Mouse (Mus musculus) cerebellum, postnatal 14 days (tissue): ENCODE measurements at regions not wholly inside any gene's neighbourhood (a gene's known extent, or its start where the extent isn't known, plus 50 kb on each side); places are given as distances from the start of the nearest gene placed in this dataset.

Experiments
- DNase-seq, 2 experiments: peaks; one replicate each; pipeline ENCODE4 v3.0.0; 2021; ENCODE audit warnings: mixed read lengths in 2 of 2

DNA sequence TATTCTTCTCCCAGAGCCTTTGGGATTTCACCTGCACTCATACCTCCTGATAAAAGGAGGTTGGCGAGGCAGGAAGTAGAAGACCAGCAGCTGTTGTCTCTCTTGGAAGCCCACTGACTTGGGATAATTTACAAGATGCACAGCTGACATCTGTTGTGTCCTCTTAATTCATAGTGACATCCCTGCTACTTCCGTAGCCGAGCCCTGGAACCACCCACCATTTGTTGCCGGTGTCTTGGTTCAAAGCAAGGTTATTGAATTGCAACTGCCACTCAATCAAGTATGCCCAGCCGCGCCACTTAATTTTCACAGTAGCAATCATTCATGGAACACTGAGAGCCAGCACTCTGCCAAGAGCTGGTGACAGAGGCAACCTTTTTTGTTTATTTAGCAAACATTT lies 151.8 kb upstream of the Masp1 start:
- peak; percentile 22 to 45 for DNase-seq

- DNase-seq: no peak
Measured at GRCm38 (mm10) chr16:23670161-23670560, 149.5 kb upstream of the Masp1 start.

DNA sequence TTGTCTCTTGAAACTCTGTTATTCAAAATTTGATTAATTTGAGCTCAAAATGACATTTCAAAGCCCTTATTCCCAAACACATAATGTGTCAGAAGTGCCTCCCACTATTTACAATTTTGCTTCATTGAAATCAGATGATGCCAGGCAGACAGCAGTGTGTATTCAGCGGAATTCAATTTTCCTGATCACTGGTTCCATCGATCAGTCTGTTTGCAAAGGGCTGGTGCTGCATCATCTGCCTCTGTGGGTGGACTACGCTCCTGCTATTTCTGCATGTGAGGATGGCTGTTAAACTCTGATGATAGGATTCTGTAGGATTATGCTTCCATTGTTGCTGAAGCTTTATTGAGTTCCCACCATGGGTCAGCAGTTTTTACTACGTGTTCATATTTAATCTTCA lies 149.0 kb upstream of the Masp1 start:
- no peak for DNase-seq
